Comparison of ENCODE assay signal across 8 mouse cellular contexts in genomic region chr8:48481709-48482671, GRCm38 (mm10).
DNase-seq lines count a peak whose midpoint lies in the region; ATAC-seq and TF ChIP-seq lines count a peak whose summit lies in the region.

No protein-coding gene starts in this region.

- WGBS in lung, embryonic 15.5 days = 65% methylated on average over 33 of the region's 33 CpGs
- WGBS in heart, postnatal 0 days = 65% methylated on average over 33 of the region's 33 CpGs

- H3K4me1 ChIP-seq in lung, embryonic 15.5 days = no peaks in the 10 kb centered on the region
- no peaks in the 10 kb centered on the region for H3K4me1 ChIP-seq in heart, postnatal 0 days (ENCODE audit: control insufficient read depth, insufficient read depth)

- no peak for TF ChIP-seq CTCF in heart, postnatal 0 days (IDR thresholded peaks at IDR 0.05; ENCODE audit: low read depth)

- H3K9me3 ChIP-seq in lung, embryonic 15.5 days = no peaks in the 10 kb centered on the region
- H3K9me3 ChIP-seq in heart, postnatal 0 days (replicated peaks; ENCODE audit: control insufficient read depth, low read length) = no peaks in the 10 kb centered on the region

- peak; percentile 62; the same call in 1 of the 2 replicates for ATAC-seq in lung, embryonic 15.5 days (ENCODE audit: borderline replicate concordance, extremely low read depth, low FRiP score, low TSS enrichment)
- ATAC-seq in heart, postnatal 0 days (ENCODE audit: insufficient read depth, low read depth) = peak; percentile 51; the same call in 1 of the 2 replicates
- no peak for ATAC-seq in granulocyte monocyte progenitor cell, adult 5-6 weeks (replicated peaks; ENCODE audit: poor library complexity, severe bottlenecking)

- no peaks in the 10 kb centered on the region for H3K27me3 ChIP-seq in lung, embryonic 15.5 days
- H3K27me3 ChIP-seq in heart, postnatal 0 days (ENCODE audit: control insufficient read depth, insufficient read depth, low read length) = no peaks in the 10 kb centered on the region

- H3K27ac ChIP-seq in lung, embryonic 15.5 days = 0 out of 2 replicates have a peak overlapping the region, but pooled peaks have one; percentile 16
- no peak overlapping the region for H3K27ac ChIP-seq in heart, postnatal 0 days (ENCODE audit: low read depth)

- TF ChIP-seq EP300 in heart, postnatal 0 days (IDR thresholded peaks at IDR 0.05; ENCODE audit: low read depth) = no peak

- H3K36me3 ChIP-seq in lung, embryonic 15.5 days = no peaks in the 10 kb centered on the region
- H3K36me3 ChIP-seq in heart, postnatal 0 days (replicated peaks; ENCODE audit: control insufficient read depth, insufficient read depth, low read length) = no peaks in the 10 kb centered on the region

- no peak overlapping the region for H3K4me3 ChIP-seq in lung, embryonic 15.5 days
- H3K4me3 ChIP-seq in heart, postnatal 0 days (ENCODE audit: low read depth, low read length) = no peak overlapping the region

- peak; percentile 14 for DNase-seq in adrenal gland, postnatal 10 days
- no peak for DNase-seq in adrenal gland, adult 18-20 months (ENCODE audit: low spot score in 2 of 2)
- no peak for DNase-seq in lung, postnatal 25 days (ENCODE audit: low spot score)
- peak; percentile 11 for DNase-seq in heart, postnatal 0 days (ENCODE audit: low spot score)
- DNase-seq in mesoderm, embryonic 11.5 days (ENCODE audit: low read depth, low spot score) = peak; percentile 44
- no peak for DNase-seq in layer of hippocampus, postnatal 25 days (ENCODE audit: extremely low spot score in 1 of 2, low spot score in 1 of 2)

- peak overlapping the region; percentile 21 for H3K4me2 ChIP-seq in lung, embryonic 15.5 days
- peak overlapping the region; percentile 30 for H3K4me2 ChIP-seq in heart, postnatal 0 days (ENCODE audit: low read depth, low read length)

- no peak overlapping the region for H3K9ac ChIP-seq in lung, embryonic 15.5 days
- H3K9ac ChIP-seq in heart, postnatal 0 days (replicated peaks; ENCODE audit: low read depth, low read length) = no peak overlapping the region

Comparison
In these comparisons a context has a peak if more than half of its experiments do, and no peak if none do; other contexts are left out.
1. DNase-seq: peak in adrenal gland, postnatal 10 days (single experiment), heart, postnatal 0 days (single experiment) and mesoderm, embryonic 11.5 days (single experiment); none in adrenal gland, adult 18-20 months (0 of 2), lung, postnatal 25 days (single experiment) and layer of hippocampus, postnatal 25 days (0 of 2).